Mouse (Mus musculus) heart, adult 2 months (tissue): ENCODE measurements around the gene Prss54. TPM values are rescaled to one million over a fixed set of nuclear protein-coding genes. Genes with fewer than 3 reads are reported as not detected.

Experiments
- DNase-seq, 2 experiments: peaks; one replicate each; pipeline ENCODE4 v3.0.0; 2021
- H3K27ac ChIP-seq: fragments of 200-600 bp; 2 replicates; pipeline ENCODE4 v1.8.1; 2022
- H3K27me3 ChIP-seq: fragments of 200-500 bp; 2 replicates; pipeline ENCODE4 v1.6.1; 2012; ENCODE audit warnings: mild to moderate bottlenecking, low read length, inconsistent platforms, mixed read lengths; ENCODE audit not compliant: control insufficient read depth, insufficient read depth
- H3K36me3 ChIP-seq: fragments of 200-500 bp; 2 replicates; pipeline ENCODE4 v1.6.1; 2012; ENCODE audit warnings: low read length, inconsistent platforms; ENCODE audit not compliant: control insufficient read depth, insufficient read depth
- H3K4me1 ChIP-seq: fragments of 200-500 bp; 2 replicates; pipeline ENCODE4 v1.6.1; 2011; ENCODE audit warnings: low read length; ENCODE audit not compliant: control insufficient read depth, insufficient read depth
- H3K4me3 ChIP-seq: fragments of 200-600 bp; 2 replicates; pipeline ENCODE4 v1.8.1; 2022
- H3K79me2 ChIP-seq: fragments of 200-500 bp; replicated peaks from 2 replicates; pipeline ENCODE4 v1.6.1; 2012; ENCODE audit warnings: mild to moderate bottlenecking, inconsistent platforms, low read length, moderate library complexity, mixed read lengths; ENCODE audit not compliant: control insufficient read depth, insufficient read depth
- H3K9ac ChIP-seq: fragments of 200-500 bp; 2 replicates; pipeline ENCODE4 v1.6.1; 2012; ENCODE audit warnings: low read depth, mild to moderate bottlenecking, control low read depth, inconsistent platforms, low read length, mixed read lengths
- CTCF ChIP-seq: fragments of 200-600 bp; IDR thresholded peaks from 2 replicates; pipeline ENCODE4 v1.8.1; 2022; ENCODE audit warnings: antibody characterized with exemption, mild to moderate bottlenecking, moderate library complexity
- EP300 ChIP-seq: fragments of 200-500 bp; IDR thresholded peaks from 2 replicates; pipeline ENCODE4 v1.6.1; 2011; ENCODE audit warnings: low read depth, low read length, control low read depth; ENCODE audit not compliant: insufficient read depth
- POLR2A ChIP-seq: fragments of 200-500 bp; IDR thresholded peaks from 2 replicates; pipeline ENCODE4 v1.6.1; 2011; ENCODE audit warnings: mild to moderate bottlenecking, low read depth, low read length, control low read depth; ENCODE audit not compliant: insufficient read depth
- WGBS: fragments of 180-500 bp; shearing (Covaris S2); methylation state at CpG from one replicate; pipeline ENCODE4 v1.1.7; 2018; 5-methylcytosine and 5-hydroxymethylcytosine counted together
- intact Hi-C: fragments of 180-260 bp; cut with DNase I; formaldehyde crosslinking; loops from one replicate; pipeline ENCODE4 v1.15.1; 2025
- polyA plus RNA-seq: library from polyadenylated mRNA; depleted of rRNA; stranded (reverse); fragments of >200 nt; gene quantifications from 2 replicates; pipeline ENCODE4 v1.2.3, GENCODE M21; 2012
- total RNA-seq, 2 experiments: library from RNA; stranded (reverse); gene quantifications; 2 replicates each; pipeline ENCODE4 v1.2.3; 2021

The Prss54 gene
- total and polyA plus RNA-seq, 3 experiments, result not detected

DNA sequence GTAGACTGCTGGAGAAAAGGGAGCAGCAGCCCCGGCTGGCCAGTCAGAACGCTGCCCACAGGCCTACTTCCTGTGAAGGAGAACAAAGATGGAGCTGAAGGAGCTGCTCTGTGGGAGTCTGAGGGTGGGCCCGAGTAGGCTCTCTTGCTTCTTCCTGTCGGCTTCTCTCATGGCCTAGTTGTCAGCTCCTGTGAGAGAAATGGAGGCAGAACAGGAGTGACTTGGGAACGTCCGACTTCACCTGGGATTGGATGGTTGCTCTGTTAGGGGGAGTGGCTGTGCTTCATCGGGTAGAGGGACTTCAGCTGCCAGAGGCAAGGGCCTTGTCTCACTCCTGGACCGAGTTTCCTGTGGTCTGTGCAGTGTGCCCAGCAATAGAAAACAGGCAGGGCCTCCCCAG is 28.2 kb downstream of the Prss54 start:
- intact Hi-C loops, result no loop called here
- no peak overlapping the region for H3K9ac ChIP-seq

DNA sequence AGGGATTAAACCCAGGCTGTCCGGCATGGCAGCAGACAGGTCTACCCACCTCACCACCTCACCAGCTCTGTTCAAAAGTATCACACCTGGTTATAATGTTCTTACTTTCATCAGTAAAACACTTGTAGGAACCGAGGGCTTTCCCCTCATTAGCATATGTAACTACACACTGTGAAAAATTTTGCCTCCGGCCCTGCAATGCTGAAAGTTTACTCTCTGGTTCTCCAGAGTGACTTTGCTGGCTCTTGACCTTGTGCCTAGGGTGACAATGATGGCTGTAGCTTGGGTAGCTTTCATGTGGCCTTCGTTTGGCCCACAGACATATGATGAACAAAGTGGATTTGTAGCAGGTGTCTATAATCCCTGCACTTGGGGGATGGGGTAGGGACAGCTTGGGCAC is 29.2 kb downstream of the Prss54 start:
- Histone ChIP-seq H3K27ac (no peak overlapping the region), H3K9ac (no peak overlapping the region), H3K4me1 (no peaks in the 10 kb centered on the region), H3K79me2 (no peaks in the 10 kb centered on the region), H3K4me3 (no peak overlapping the region), H3K36me3 (no peaks in the 10 kb centered on the region), H3K27me3 (no peaks in the 10 kb centered on the region)
- TF ChIP-seq CTCF (no peak), POLR2A (no peak), EP300 (no peak)
- no peak for DNase-seq
- intact Hi-C loops, result no loop called here
- WGBS, result 88% methylated on average over 4 of the region's 4 CpGs

More for the DNA sequence above, 28.2 kb downstream of the Prss54 start:
- Histone ChIP-seq H3K4me1 (no peaks in the 10 kb centered on the region), H3K27ac (no peak overlapping the region), H3K4me3 (no peak overlapping the region), H3K27me3 (no peaks in the 10 kb centered on the region), H3K36me3 (no peaks in the 10 kb centered on the region), H3K79me2 (no peaks in the 10 kb centered on the region)
- TF ChIP-seq CTCF, result no peak
- no peak for TF ChIP-seq POLR2A
- TF ChIP-seq EP300, result no peak
- 53% methylated on average over 8 of the region's 8 CpGs for WGBS
- no peak for DNase-seq

DNA sequence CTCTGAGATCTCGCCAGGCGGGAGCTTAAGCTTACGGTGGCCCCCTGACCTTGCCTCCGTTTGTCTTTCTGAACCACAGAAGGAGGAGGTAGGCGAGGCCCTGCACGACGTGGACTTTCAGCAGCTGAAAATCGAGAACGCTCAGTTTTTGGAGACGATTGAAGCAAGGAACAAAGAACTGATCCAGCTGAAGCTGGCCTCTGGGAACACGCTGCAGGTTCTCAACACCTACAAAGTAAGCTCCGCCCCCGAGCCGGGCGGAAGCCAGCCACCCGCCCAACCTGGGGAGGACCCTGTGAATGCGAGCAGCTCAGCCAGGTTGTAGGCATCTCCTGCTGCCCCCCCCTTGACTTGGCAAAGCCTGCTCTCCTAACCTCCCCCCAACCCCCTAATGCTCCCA is 30.3 kb downstream of the Prss54 start:
- intact Hi-C loops, result no loop called here
- no peaks in the 10 kb centered on the region for H3K79me2 ChIP-seq
- no peaks in the 10 kb centered on the region for H3K27me3 ChIP-seq
- no peak for DNase-seq
- WGBS, result 81% methylated on average over 17 of the region's 17 CpGs
- H3K9ac ChIP-seq, result no peak overlapping the region
- H3K36me3 ChIP-seq, result no peaks in the 10 kb centered on the region
- no peaks in the 10 kb centered on the region for H3K4me1 ChIP-seq
- H3K4me3 ChIP-seq, result no peak overlapping the region
- no peak overlapping the region for H3K27ac ChIP-seq
- TF ChIP-seq CTCF (no peak), EP300 (no peak)

DNA sequence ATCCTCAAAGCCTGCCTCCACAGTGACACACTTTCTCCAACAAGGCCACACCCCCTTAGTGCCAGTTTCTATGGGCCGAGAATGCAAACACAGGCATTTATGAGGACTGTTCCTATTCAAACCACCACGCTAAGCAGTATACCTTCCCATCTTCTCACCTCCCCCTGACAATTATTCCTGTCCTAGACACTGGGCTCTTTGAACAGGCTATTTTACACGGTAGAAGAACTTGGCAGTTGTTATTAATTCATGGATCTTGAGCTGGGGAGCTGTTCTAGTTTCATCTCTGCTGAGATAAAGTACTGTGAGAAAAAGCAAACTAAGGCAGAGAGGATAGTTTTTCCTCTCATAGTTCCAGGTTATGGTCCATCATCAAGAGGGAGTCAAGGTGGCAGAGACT is 33.1 kb downstream of the Prss54 start:
- H3K36me3 ChIP-seq, result no peaks in the 10 kb centered on the region
- no peak for DNase-seq
- no peak overlapping the region for H3K27ac ChIP-seq
- H3K4me1 ChIP-seq, result no peaks in the 10 kb centered on the region
- no peak overlapping the region for H3K9ac ChIP-seq
- TF ChIP-seq CTCF, result no peak
- no peak for TF ChIP-seq POLR2A
- no peak for TF ChIP-seq EP300
- intact Hi-C loops, result no loop called here
- no peaks in the 10 kb centered on the region for H3K79me2 ChIP-seq
- no peaks in the 10 kb centered on the region for H3K27me3 ChIP-seq
- WGBS, result 88% methylated on average over 3 of the region's 3 CpGs
- H3K4me3 ChIP-seq, result no peak overlapping the region

DNA sequence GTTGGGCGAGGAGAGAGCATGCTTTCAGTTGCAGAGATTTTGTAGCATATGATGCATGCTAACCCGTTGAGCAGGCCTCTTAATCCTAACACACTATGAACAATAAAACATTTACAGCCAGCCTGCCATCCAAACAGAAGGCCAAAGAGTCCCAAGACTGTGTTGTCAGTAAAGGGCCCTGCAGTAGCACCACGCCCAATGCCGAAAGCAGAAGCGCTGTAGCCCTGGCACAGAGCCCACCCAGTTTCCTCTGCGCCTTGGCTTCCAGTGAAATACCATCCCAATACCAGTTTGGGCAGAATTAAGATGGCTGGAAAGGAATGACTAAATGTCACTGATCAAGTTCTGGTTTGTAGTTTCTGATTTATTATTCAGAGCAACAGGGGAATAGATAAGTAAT is 33.9 kb downstream of the Prss54 start:
- Histone ChIP-seq H3K4me1 (no peaks in the 10 kb centered on the region), H3K36me3 (no peaks in the 10 kb centered on the region), H3K4me3 (no peak overlapping the region), H3K79me2 (no peaks in the 10 kb centered on the region), H3K9ac (no peak overlapping the region), H3K27ac (no peak overlapping the region), H3K27me3 (no peaks in the 10 kb centered on the region)
- intact Hi-C loops, result no loop called here
- DNase-seq, result no peak
- WGBS, result 66% methylated on average over 6 of the region's 6 CpGs
- no peak for TF ChIP-seq POLR2A
- TF ChIP-seq CTCF, result no peak
- no peak for TF ChIP-seq EP300

DNA sequence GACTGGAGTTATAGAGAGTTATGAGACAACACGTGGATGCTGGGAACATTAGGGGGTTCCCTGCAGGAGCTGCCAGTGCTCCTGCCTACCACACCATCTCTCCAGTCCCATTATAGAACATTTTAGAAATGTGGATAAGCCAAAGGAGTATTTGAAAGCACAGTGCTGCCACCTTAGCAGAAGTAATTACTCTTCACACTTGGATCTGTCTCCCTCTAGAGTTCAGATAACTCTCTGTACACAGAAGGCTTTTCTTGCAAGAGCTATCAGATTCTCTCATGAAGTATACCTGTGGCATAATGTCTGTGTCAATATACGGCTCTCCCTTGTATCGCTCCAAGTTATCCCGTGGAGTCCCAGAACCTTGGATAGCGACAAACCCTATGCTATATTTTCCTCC is 36.7 kb downstream of the Prss54 start:
- Histone ChIP-seq H3K4me3 (no peak overlapping the region), H3K79me2 (no peaks in the 10 kb centered on the region), H3K27me3 (no peaks in the 10 kb centered on the region), H3K36me3 (no peaks in the 10 kb centered on the region), H3K9ac (no peak overlapping the region), H3K27ac (no peak overlapping the region), H3K4me1 (no peaks in the 10 kb centered on the region)
- WGBS, result 74% methylated on average over 5 of the region's 5 CpGs
- no peak for DNase-seq
- intact Hi-C loops, result no loop called here
- no peak for TF ChIP-seq EP300
- TF ChIP-seq POLR2A, result no peak
- peak; percentile 49 for TF ChIP-seq CTCF
